Mouse (Mus musculus) midbrain, postnatal 0 days (tissue): ENCODE data around the gene Ficd. TPM values are rescaled to one million over a fixed set of nuclear protein-coding genes. Genes with fewer than 3 reads are reported as not detected.
A peak's percentile ranks its signal among the peaks of the same experiment; 100 is the strongest.

Source experiments
- ATAC-seq: fragments of 200-750 bp; cut with Nextera tagmentation; 2 replicates; pipeline ENCODE4 v1.8.0; 2017; ENCODE audit warnings: moderate number of reproducible peaks, mild to moderate bottlenecking, moderate TSS enrichment, moderate library complexity; ENCODE audit not compliant: low FRiP score
- DNase-seq: peaks from one replicate; pipeline ENCODE4 v3.0.0-alpha.2; 2015; ENCODE audit warnings: low spot score
- H3K27ac ChIP-seq: fragments of 300-500 bp; sonication (generic); 2 replicates; pipeline ENCODE4 v1.5.1; 2014; ENCODE audit warnings: low read depth, mild to moderate bottlenecking, low read length, mixed read lengths
- H3K27me3 ChIP-seq: fragments of 300-500 bp; sonication (generic); 2 replicates; pipeline ENCODE4 v1.6.1; 2014; ENCODE audit warnings: low read length, control low read depth, mixed read lengths; ENCODE audit not compliant: insufficient read depth
- H3K36me3 ChIP-seq: fragments of 300-500 bp; sonication (generic); 2 replicates; pipeline ENCODE4 v1.6.1; 2014; ENCODE audit warnings: low read length, control low read depth, mixed read lengths; ENCODE audit not compliant: insufficient read depth
- H3K4me1 ChIP-seq: fragments of 300-500 bp; sonication (generic); 2 replicates; pipeline ENCODE4 v1.6.1; 2014; ENCODE audit warnings: mild to moderate bottlenecking, control low read depth, antibody characterized with exemption, low read length, mixed read lengths; ENCODE audit not compliant: insufficient read depth
- H3K4me2 ChIP-seq: fragments of 300-500 bp; sonication (generic); 2 replicates; pipeline ENCODE4 v1.6.1; 2014; ENCODE audit warnings: low read depth, mild to moderate bottlenecking, low read length, mixed read lengths; ENCODE audit not compliant: poor library complexity, severe bottlenecking
- H3K4me3 ChIP-seq: fragments of 300-500 bp; sonication (generic); 2 replicates; pipeline ENCODE4 v1.5.1; 2014; ENCODE audit warnings: low read depth, mild to moderate bottlenecking, low read length, moderate library complexity
- H3K9ac ChIP-seq: fragments of 300-500 bp; sonication (generic); replicated peaks from 2 replicates; pipeline ENCODE4 v1.6.1; 2014; ENCODE audit warnings: mild to moderate bottlenecking, low read length, moderate library complexity, mixed read lengths; ENCODE audit not compliant: poor library complexity, severe bottlenecking
- H3K9me3 ChIP-seq: fragments of 300-500 bp; sonication (generic); 2 replicates; pipeline ENCODE4 v1.6.1; 2016; ENCODE audit warnings: low read length, control low read depth
- CTCF ChIP-seq: IDR thresholded peaks from 2 replicates; pipeline ENCODE4 v1.5.1; 2016; ENCODE audit warnings: antibody characterized with exemption, mild to moderate bottlenecking
- WGBS: fragments of 180-500 bp; shearing (Covaris S2); extraction: QIAGEN DNeasy Blood & Tissue Kit; methylation state at CpG from one replicate; pipeline ENCODE4 v1.1.7; 2014; 5-methylcytosine and 5-hydroxymethylcytosine counted together
- polyA plus RNA-seq: library from polyadenylated mRNA; unstranded; fragments of >200 nt; fragmentation: Nextera tagmentation; extraction: Ambion mirVana; gene quantifications from 2 replicates; pipeline ENCODE4 v1.2.1, GENCODE M21; 2015
- total RNA-seq: library from RNA; depleted of rRNA; stranded (reverse); fragments of >200 nt; gene quantifications from 2 replicates; pipeline ENCODE4 v1.2.3, GENCODE M21; 2014

Gene Ficd
- total and polyA plus RNA-seq, 2 experiments from 2014 or later = 9.0 to 11.5 TPM

DNA sequence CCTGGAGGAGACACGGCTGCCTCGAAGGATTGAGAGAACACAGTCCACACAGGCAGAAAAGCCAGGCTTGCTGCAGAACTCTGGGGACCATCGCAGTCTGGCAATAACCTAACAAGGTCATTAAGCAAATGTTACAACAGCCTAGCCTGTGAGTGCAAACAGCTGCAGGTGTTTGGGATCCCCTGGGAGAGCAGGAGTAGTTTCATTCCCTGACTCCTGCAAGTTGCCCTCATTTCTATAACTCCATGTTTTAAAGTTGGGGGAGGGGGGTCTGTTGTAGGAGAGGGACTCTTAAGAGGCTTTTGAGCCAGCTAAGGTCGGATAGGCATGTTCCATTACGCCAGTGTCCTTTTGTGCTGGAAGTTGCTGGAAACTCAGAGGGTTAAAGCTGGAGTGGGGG, 41.2 kb upstream of the Ficd start:
- no peak for TF ChIP-seq CTCF
- H3K9ac ChIP-seq = no peak overlapping the region
- H3K27me3 ChIP-seq = no peaks in the 10 kb centered on the region
- no peak overlapping the region for H3K4me3 ChIP-seq
- DNase-seq (peak; percentile 51), ATAC-seq (no peak)
- WGBS = 30% methylated on average over 5 of the region's 5 CpGs
- peaks cover 12% of the 10 kb centered on the region; the same call in 1 of the 2 replicates for H3K4me1 ChIP-seq
- no peaks in the 10 kb centered on the region for H3K9me3 ChIP-seq
- peak overlapping the region; percentile 59 for H3K27ac ChIP-seq
- H3K36me3 ChIP-seq = no peaks in the 10 kb centered on the region
- no peak overlapping the region for H3K4me2 ChIP-seq

DNA sequence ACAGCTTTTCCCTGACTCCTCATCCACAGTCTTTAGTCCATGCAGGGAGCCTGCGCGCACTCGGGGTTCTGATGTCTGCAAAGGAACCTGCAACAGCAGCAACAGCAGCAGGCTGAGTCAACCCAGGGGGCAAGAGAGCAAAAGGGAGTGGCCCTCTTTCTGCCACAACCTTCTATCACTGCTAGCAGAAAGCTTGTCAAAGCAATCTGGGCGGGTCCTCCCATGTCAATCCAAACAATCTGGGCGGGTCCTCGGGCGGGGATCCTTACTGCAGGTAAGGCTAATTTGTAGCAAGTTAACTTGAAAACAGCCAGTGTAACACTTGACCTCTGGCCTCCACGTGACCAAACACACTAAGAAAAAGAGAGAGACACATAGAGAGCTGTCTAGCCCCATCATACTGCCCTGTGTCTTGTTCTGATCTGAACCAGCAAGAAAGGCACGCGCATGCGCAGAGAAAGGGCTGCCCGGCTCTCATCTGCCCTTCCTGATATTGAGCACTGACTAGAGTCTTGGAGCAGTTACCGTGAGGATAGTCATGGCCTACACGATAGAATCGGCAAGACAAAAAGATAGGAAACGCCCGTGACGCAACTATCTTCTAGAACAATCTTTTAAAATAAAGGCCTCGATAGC, 35.1 kb upstream of the Ficd start:
- 80% methylated on average over 19 of the region's 19 CpGs for WGBS
- TF ChIP-seq CTCF = no peak

GRCm38 (mm10) chr5:113703803-113704585, 31.6 kb upstream of the Ficd start:
- no peak for TF ChIP-seq CTCF
- Histone ChIP-seq H3K36me3 (no peaks in the 10 kb centered on the region), H3K27me3 (no peaks in the 10 kb centered on the region), H3K27ac (peak overlapping the region; percentile 48), H3K4me1 (no peaks in the 10 kb centered on the region), H3K4me3 (no peak overlapping the region), H3K9ac (no peak overlapping the region), H3K4me2 (no peak overlapping the region), H3K9me3 (no peaks in the 10 kb centered on the region)
- no peak for ATAC-seq
- peak; percentile 36 for DNase-seq
- 37% methylated on average over 21 of the region's 21 CpGs for WGBS

More for the DNA sequence above, 35.1 kb upstream of the Ficd start:
- Histone ChIP-seq H3K9me3 (no peaks in the 10 kb centered on the region), H3K27ac (no peak overlapping the region), H3K27me3 (no peaks in the 10 kb centered on the region), H3K4me3 (no peak overlapping the region), H3K9ac (no peak overlapping the region), H3K4me1 (no peaks in the 10 kb centered on the region), H3K36me3 (no peaks in the 10 kb centered on the region), H3K4me2 (no peak overlapping the region)
- ATAC-seq = no peak
- DNase-seq = no peak

DNA sequence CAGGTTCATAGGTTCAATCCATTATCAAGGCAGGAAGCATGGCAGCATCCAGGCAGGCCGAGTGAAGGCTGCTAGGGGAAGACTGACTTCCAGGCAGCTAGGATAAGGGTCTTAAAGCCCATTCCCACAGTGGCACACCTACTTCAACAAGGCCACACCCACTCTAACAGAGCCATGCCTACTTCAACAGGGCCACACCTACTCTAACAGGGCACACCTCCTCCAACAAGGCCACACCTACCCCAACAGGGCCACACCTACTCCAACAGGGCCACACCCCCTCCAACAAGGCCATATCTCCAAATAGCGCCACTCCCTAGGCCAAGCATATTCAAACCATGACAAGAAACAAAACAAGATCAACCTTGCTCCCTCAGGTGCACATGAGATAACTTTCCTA, 22.7 kb upstream of the Ficd start:
- DNase-seq (no peak), ATAC-seq (no peak)
- TF ChIP-seq CTCF = no peak
- Histone ChIP-seq H3K27me3 (no peaks in the 10 kb centered on the region), H3K4me3 (no peak overlapping the region), H3K36me3 (no peaks in the 10 kb centered on the region), H3K4me1 (peaks cover 17% of the 10 kb centered on the region), H3K9ac (no peak overlapping the region), H3K4me2 (no peak overlapping the region), H3K27ac (no peak overlapping the region), H3K9me3 (no peaks in the 10 kb centered on the region)
- 80% methylated on average over 2 of the region's 2 CpGs for WGBS

- H3K9ac ChIP-seq = 0 out of 2 replicates have a peak overlapping the region, but pooled peaks have one; percentile 2
- H3K27me3 ChIP-seq = no peaks in the 10 kb centered on the region
- no peak overlapping the region for H3K4me3 ChIP-seq
- WGBS = 4% methylated on average over 12 of the region's 12 CpGs
- no peaks in the 10 kb centered on the region for H3K36me3 ChIP-seq
- H3K4me1 ChIP-seq = peaks cover 17% of the 10 kb centered on the region
- H3K27ac ChIP-seq = peak overlapping the region; percentile 81
- ATAC-seq (peak; percentile 81), DNase-seq (peak; percentile 89)
- TF ChIP-seq CTCF = no peak
- H3K4me2 ChIP-seq = peak overlapping the region; percentile 15; the same call in 1 of the 2 replicates
- H3K9me3 ChIP-seq = no peaks in the 10 kb centered on the region
Measured at GRCm38 (mm10) chr5:113716581-113717388, 18.8 kb upstream of the Ficd start.
